Mouse (Mus musculus): ENCODE data around the gene Zmiz2. TPM values are rescaled to one million over a fixed set of nuclear protein-coding genes. Genes with fewer than 3 reads are reported as not detected.
"Not testable (repeated sequence)": the region's sequence is repeated elsewhere in the genome, so short reads cannot be mapped to it uniquely, and the experiment has no call there.

The Zmiz2 gene
- polyA plus RNA-seq, 1 experiment from 2014 or later = 15.9 TPM

DNA sequence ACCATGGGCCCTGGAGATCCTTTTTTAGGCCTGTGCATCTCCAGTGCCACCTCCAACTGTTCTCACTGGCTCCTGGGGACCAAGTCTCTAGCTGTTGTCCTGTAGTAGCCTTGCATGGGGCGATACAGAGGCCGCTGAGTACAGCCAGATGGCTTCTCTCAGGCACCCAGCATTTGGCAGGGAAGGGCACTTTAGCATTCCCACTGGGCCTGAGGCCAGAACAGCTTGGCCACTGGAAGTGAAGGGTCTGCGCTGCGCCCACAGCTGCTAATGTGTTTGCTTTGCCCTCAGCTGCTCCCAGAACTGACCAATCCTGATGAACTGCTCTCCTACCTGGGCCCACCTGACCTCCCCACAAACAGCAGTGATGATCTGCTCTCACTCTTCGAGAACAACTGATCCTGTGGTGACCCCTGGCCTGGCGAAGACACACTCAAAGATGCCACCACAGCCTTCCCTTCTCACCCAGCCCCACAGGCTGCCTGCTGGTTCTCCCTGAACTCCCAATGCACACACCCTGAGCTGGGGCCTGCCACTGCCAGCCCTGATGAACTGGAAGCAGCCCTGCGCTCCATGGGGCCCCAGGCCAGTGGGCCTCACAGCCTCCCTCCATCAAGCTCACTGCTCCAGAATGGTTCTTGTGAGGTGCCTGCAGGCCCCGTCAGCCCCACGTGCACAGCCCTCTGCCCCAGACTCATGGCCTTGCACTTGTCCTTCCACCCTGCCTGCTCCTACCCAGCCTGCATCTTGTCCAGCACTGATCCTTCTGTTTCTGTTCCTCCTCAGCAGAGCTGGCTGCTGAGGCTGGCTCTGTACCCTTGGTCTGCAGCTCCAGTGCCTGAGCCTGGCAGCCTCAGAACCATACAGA, 16.1 kb downstream of the Zmiz2 start:
- H3K36me3 ChIP-seq (replicated peaks) = peaks cover 69% of the 10 kb centered on the region
- H3K9me3 ChIP-seq = no peaks in the 10 kb centered on the region
- peak overlapping the region; percentile 44; the same call in 1 of the 2 replicates for H3K27ac ChIP-seq
- H3K27me3 ChIP-seq (ENCODE audit: poor library complexity, severe bottlenecking) = no peaks in the 10 kb centered on the region
- H3K4me1 ChIP-seq = peaks cover 22% of the 10 kb centered on the region
- DNase-seq (ENCODE audit: extremely low spot score, low spot score) = no peak
- WGBS = 93% methylated on average over 9 of the region's 9 CpGs
- no peak overlapping the region for H3K4me3 ChIP-seq

DNA sequence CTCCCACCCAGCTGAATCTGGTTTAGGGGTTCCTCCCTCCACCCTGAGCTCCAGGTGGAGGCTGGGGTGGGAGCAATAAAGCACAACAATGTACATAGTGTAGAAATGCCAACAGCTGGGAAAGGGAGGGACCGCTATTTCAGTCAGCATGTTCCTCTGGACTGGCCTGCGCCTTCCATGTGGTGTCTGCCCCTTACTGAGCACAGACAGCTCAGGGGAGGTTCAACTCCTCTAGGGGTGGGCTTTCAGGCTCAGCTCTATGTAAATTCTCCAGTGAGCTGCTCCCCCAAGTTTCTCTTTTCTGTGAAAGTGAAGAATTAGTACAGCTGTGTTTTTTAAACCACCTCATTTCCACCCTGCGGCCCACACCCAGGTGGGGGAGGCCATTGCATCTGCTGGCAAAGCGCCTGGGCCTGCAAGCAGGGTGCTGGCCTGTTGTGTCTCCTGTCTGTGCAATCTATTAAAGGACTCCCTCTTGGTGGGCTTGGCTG, 16.8 kb downstream of the Zmiz2 start:
- no peak for DNase-seq (ENCODE audit: extremely low spot score, low spot score)
- H3K27me3 ChIP-seq (ENCODE audit: poor library complexity, severe bottlenecking) = no peaks in the 10 kb centered on the region
- no peak overlapping the region for H3K4me3 ChIP-seq
- peak overlapping the region; percentile 44 for H3K27ac ChIP-seq
- 92% methylated on average over 4 of the region's 4 CpGs for WGBS
- H3K36me3 ChIP-seq (replicated peaks) = peaks cover 62% of the 10 kb centered on the region
- peaks cover 27% of the 10 kb centered on the region for H3K4me1 ChIP-seq
- no peaks in the 10 kb centered on the region for H3K9me3 ChIP-seq

DNA sequence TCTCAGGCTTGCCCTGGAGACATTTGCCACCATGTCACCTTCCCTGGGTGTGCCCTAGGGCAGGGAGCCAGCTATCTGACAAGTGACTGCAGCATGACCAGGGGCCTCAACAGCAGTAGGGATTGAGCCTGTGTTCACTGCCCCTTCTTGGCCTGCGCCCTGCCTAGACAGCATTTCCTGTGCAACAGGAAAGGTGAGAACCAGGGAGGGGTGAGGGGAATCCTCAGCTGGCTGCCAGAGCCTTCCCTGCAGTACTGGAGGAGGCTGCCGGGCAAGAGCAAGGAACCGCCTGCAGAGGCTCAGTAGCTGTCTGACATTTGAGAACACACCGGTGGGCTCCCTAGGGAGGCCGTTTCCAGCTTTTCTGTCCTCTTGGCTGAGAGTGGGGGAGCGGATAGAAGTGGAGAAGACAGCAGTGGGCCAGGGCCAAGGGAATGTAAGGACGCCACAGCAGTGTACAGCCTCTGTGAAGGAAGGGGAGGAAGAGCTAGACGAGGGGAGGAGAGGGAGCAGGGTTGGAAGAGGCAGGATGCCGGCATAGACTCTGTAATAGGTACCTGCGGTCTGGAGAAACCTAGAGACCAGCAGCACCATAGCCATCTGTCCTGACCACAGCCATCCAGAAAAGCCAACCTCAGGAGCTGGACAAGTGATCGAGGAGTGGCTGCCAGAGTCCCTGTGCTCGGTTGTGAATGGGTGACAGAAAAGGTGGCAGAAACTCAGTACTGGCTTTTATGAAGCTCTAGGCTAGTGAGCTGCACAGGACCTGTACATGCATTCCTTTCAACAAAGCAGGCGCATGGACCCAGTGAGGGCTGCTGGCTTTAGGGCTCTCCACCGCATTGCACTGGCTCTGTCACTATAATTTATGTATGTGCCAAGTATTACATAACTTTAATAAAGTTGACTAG, 17.6 kb downstream of the Zmiz2 start:
- Histone ChIP-seq H3K27me3 (ENCODE audit: poor library complexity, severe bottlenecking) (no peaks in the 10 kb centered on the region), H3K9me3 (no peaks in the 10 kb centered on the region), H3K36me3 (replicated peaks) (peaks cover 54% of the 10 kb centered on the region), H3K4me1 (peaks cover 27% of the 10 kb centered on the region), H3K4me3 (0 out of 2 replicates have a peak overlapping the region, but pooled peaks have one; percentile 1), H3K27ac (peak overlapping the region; percentile 44; the same call in 1 of the 2 replicates)
- WGBS = 55% methylated on average over 14 of the region's 14 CpGs
- no peak for DNase-seq (ENCODE audit: extremely low spot score, low spot score)

DNA sequence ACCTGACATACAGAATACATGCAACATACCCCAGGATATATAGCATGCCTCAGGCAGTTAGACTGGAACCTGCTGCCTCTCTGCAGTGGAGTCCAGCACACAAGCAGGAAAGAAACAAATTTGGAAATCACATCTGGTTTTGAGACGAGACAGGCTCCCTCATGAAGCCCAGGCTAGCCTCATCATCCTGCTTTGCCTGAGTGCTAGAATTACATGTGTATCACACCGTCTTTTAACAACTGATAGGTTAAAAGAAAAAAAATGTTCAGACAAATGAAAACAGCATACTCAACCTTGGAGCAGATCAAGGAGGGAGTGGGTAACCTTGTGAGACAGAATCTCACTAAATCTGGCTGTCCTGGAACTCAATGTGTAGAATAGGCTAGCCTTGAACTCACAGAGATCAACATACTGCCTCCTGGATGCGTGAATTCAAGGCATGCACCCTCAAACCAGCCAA, 18.3 kb downstream of the Zmiz2 start:
- DNase-seq (ENCODE audit: extremely low spot score, low spot score) = no peak
- no peaks in the 10 kb centered on the region for H3K27me3 ChIP-seq (ENCODE audit: poor library complexity, severe bottlenecking)
- no peak overlapping the region for H3K27ac ChIP-seq
- H3K9me3 ChIP-seq = no peaks in the 10 kb centered on the region
- WGBS = 88% methylated on average over 3 of the region's 3 CpGs
- H3K4me1 ChIP-seq = peaks cover 27% of the 10 kb centered on the region
- no peak overlapping the region for H3K4me3 ChIP-seq
- H3K36me3 ChIP-seq (replicated peaks) = peaks cover 47% of the 10 kb centered on the region

DNA sequence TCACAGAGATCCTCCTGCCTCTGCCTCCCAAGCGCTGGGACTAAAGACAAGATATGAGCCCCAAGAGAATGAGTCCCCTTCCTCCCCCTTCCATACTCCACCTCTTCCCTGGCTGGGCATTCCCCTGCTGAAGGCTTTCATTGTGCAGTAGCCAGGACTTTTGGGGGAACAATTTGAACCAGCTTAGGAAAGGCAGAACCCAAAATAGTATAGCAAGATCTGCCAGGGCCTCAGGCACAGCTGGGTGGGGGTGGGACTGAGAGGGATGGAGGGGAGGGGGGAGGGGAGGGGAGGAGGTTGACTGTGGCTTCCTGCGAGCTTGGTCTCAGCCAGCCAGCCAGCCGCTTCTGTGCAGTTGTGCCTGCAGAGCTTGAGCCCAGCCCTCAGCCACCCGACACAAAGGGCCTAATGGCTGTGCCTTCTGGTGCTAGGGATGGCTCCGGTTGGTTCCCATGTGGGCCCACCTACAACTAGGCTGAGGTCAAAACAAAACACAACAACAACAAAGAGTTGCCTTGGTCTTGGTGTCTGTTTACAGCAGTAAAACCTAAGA, 21.3 kb downstream of the Zmiz2 start:
- DNase-seq (ENCODE audit: extremely low spot score, low spot score) = no peak
- H3K9me3 ChIP-seq = no peaks in the 10 kb centered on the region
- no peak overlapping the region for H3K4me3 ChIP-seq
- no peak overlapping the region for H3K27ac ChIP-seq
- peaks cover 33% of the 10 kb centered on the region for H3K4me1 ChIP-seq
- WGBS = 58% methylated on average over 5 of the region's 5 CpGs
- no peaks in the 10 kb centered on the region for H3K27me3 ChIP-seq (ENCODE audit: poor library complexity, severe bottlenecking)
- H3K36me3 ChIP-seq (replicated peaks) = peaks cover 17% of the 10 kb centered on the region

DNA sequence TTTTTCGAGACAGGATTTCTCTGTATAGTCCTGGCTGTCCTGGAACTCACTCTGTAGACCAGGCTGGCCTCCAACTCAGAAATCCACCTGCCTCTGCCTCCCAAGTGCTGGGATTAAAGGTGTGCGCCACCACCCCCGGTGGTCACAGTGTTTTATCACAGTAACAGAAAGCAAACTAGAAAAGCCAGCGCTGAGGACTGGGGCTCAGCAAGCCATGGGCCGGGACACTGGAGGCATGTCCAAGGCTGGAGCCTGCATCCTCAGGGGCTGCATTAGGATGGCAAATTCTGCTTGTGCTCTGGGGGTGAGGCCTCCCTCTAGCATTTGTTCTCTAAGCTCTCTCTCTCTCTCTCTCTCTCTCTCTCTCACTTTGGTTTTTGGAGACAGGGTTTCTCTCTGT, 21.9 kb downstream of the Zmiz2 start:
- not testable (repeated sequence) for H3K4me3 ChIP-seq; H3K9me3 ChIP-seq; DNase-seq (ENCODE audit: extremely low spot score, low spot score); H3K27ac ChIP-seq; H3K27me3 ChIP-seq (ENCODE audit: poor library complexity, severe bottlenecking)
- Histone ChIP-seq H3K36me3 (replicated peaks) (peaks cover 11% of the 10 kb centered on the region), H3K4me1 (peaks cover 31% of the 10 kb centered on the region)
- WGBS = 90% methylated on average over 5 of the region's 5 CpGs

DNA sequence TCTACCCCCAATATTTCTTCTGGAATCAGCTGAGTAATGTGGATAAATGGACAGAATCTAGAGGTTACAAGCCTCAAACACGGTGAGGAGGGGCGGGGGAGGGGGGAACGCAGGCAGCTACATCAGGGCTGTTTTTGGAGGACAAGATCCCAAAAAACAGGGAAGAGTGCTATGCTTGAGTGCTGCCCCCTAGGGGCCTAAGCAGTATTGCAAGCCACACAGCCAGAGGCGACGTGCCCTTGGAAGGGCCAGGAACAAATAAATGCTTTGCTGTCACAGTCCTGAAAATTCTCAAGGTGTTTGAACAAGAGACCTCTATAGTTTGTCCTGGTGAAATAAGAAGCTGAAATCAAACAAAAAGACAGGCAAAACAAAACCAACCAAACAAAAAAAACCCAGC, 22.8 kb downstream of the Zmiz2 start:
- H3K27me3 ChIP-seq (ENCODE audit: poor library complexity, severe bottlenecking) = no peaks in the 10 kb centered on the region
- no peak overlapping the region for H3K4me3 ChIP-seq
- H3K9me3 ChIP-seq = no peaks in the 10 kb centered on the region
- peak; percentile 79 for DNase-seq (ENCODE audit: extremely low spot score, low spot score)
- no peak overlapping the region for H3K27ac ChIP-seq
- H3K4me1 ChIP-seq = peaks cover 22% of the 10 kb centered on the region
- 9% methylated on average over 5 of the region's 5 CpGs for WGBS
- H3K36me3 ChIP-seq (replicated peaks) = peaks cover 5% of the 10 kb centered on the region

DNA sequence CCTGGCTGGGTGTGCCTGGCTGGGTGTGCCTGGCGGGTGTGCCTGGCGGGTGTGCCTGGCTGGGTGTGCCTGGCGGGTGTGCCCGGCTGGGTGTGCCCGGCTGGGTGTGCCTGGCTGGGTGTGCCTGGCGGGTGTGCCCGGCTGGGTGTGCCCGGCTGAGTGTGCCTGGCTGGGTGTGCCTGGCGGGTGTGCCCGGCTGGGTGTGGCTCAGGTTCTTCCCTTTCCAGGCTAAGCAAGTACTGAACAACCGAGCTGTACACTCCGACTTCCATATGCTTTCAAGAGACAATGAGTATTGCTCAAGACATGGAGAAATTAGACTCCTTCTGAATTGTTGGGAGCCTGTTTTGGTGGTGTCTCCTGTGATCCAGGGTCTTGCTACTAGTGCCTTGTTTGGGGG, 24.4 kb downstream of the Zmiz2 start:
- 95% methylated on average over 12 of the region's 12 CpGs for WGBS
- Histone ChIP-seq H3K4me3 (no peak overlapping the region), H3K36me3 (replicated peaks) (peaks cover 19% of the 10 kb centered on the region), H3K4me1 (peaks cover 30% of the 10 kb centered on the region), H3K27me3 (ENCODE audit: poor library complexity, severe bottlenecking) (no peaks in the 10 kb centered on the region), H3K27ac (no peak overlapping the region), H3K9me3 (no peaks in the 10 kb centered on the region)
- DNase-seq (ENCODE audit: extremely low spot score, low spot score) = no peak

DNA sequence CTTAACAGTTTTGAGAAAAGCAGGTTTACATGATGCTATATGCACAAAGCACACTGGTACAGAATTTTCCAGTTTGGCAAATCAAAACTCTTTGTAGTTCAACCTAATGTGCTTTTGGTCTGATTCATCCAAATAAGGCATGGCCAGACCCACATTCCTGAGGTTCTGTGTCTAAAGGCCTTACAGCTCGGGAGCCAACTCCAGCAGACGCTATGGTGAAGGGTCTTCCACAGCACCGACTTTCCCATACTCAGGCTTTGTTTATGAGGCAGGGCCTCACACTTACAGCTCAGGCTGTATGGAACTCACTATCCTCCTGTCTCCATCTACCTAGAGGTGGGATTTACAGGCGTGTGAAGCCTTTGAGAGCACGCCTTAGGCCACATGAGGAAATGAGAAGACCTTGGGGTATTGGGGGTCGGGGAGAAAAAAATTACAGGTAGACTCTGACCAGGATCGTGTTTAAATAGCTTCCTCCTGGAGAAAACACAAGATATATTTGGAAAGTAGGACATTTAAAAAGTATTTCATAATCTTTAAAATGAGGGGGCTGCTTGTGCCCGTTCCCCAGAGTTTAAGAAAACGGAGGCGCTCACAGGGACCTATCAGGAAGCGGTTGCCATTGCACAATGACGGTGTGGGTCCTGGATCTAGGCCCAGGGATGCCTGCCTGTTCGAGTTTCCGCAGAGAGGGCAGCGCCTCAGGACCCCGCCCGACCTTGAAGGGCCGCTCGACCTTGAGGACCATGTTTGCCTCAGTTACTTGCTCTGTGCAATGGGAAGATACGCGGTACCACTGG, 26.1 kb downstream of the Zmiz2 start, which contains the start of gene Ppia:
Gene Ppia (plus strand): TSS at position 693 of the 800 bp plus-strand sequence.
- Histone ChIP-seq H3K9me3 (no peaks in the 10 kb centered on the region), H3K36me3 (replicated peaks) (peaks cover 34% of the 10 kb centered on the region), H3K4me3 (peak within 1 kb of the TSS; percentile 96), H3K27me3 (ENCODE audit: poor library complexity, severe bottlenecking) (no peaks in the 10 kb centered on the region), H3K4me1 (peaks cover 35% of the 10 kb centered on the region), H3K27ac (peak within 1 kb of the TSS; percentile 99)
- 13% methylated on average over 21 of the region's 21 CpGs for WGBS
- no peak for DNase-seq (ENCODE audit: extremely low spot score, low spot score)

DNA sequence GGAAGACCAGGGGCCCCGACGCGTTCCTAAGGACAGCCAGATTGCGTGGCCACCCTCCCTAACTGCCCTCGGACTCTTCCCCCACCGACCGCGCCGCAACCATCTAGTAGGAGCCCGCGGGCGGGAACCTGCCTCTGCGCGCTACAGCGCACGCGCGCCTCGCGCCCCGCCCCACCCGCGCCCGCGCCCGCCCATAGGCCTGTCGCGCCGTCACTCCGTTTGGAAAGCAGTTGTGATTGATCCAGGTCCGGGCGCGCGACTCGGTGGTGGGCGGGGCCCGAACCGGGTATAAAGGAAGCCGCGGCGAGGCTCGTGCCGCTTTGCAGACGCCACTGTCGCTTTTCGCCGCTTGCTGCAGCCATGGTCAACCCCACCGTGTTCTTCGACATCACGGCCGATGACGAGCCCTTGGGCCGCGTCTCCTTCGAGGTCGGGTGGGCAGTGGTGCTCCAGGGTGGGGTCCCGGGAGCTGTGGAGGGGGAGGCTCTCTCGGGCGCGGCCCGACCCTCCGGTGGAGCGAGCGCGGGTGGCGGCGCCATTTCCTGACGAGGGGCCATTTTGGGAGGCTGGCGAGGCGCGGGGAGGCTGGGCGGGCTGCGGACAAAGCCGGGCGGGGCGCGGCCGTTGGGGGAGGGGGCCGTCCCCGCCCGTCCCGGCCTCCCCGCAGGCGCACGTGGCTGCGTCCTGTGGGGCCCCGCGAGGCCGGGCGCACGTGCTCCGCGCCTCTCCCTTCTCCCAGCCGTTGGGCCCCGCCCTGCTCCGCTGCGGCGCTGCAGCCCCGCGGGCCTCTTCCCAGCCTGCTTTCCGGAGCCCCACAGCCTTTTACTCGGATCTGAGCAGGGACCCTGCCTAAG, 26.9 kb downstream of the Zmiz2 start:
- Histone ChIP-seq H3K9me3 (no peaks in the 10 kb centered on the region), H3K4me3 (peak overlapping the region; percentile 96), H3K36me3 (replicated peaks) (peaks cover 42% of the 10 kb centered on the region), H3K27me3 (ENCODE audit: poor library complexity, severe bottlenecking) (no peaks in the 10 kb centered on the region), H3K4me1 (peaks cover 31% of the 10 kb centered on the region), H3K27ac (peak overlapping the region; percentile 99)
- DNase-seq (ENCODE audit: extremely low spot score, low spot score) = peak; percentile 97
- under 1% methylated on average over 99 of the region's 102 CpGs for WGBS

DNA sequence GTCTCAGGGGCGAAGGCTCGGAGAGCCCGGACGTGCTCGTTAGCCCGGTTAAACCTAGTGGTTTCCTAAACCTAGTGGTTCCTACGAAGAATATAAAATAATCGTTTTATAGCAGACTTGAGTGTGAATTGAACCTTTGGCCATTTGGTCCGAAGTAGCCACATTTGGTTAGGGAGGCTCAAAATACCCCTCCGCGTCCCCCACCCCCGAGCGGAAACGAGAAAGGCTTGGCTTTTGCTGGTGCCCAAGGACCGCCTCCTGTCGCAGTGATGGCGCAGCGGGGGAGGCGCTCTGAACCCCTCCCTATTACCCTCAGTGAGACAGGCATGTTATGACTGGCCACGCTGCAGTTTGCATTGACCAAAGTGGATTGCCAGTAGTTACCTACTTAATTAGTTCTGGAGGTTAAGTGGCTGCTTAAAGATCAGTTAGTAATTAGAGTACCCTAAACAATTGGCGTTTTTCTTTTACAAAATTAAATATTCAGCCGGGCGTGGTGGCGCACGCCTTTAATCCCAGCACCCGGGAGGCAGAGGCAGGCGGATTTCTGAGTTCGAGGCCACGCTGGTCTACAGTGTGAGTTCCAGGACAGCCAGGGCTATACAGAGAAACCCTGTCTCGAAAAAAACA, 27.6 kb downstream of the Zmiz2 start:
- peaks cover 48% of the 10 kb centered on the region for H3K36me3 ChIP-seq (replicated peaks)
- H3K9me3 ChIP-seq = no peaks in the 10 kb centered on the region
- H3K4me3 ChIP-seq = peak overlapping the region; percentile 96
- peak overlapping the region; percentile 99 for H3K27ac ChIP-seq
- H3K4me1 ChIP-seq = peaks cover 31% of the 10 kb centered on the region
- no peaks in the 10 kb centered on the region for H3K27me3 ChIP-seq (ENCODE audit: poor library complexity, severe bottlenecking)
- peak; percentile 73 for DNase-seq (ENCODE audit: extremely low spot score, low spot score)
- WGBS = 2% methylated on average over 30 of the region's 30 CpGs
